Mouse (Mus musculus): ENCODE results near the gene Sgpl1. TPM values are rescaled to one million over a fixed set of nuclear protein-coding genes. Genes with fewer than 3 reads are reported as not detected.

The Sgpl1 gene
- polyA plus RNA-seq, 2 experiments: 60.6 to 81.0 TPM

GRCm38 (mm10) chr10:61114246-61114720, 33.2 kb downstream of the Sgpl1 start:
- H3K9ac ChIP-seq (ENCODE audit: low read depth, low read length, severe bottlenecking): no peak overlapping the region
- no peak overlapping the region for H3K4me3 ChIP-seq (replicated peaks; ENCODE audit: low read length)
- DNase-seq (ENCODE audit: low spot score) (no peak), ATAC-seq (ENCODE audit: low FRiP score, low read depth) (no peak)
- H3K27ac ChIP-seq (replicated peaks; ENCODE audit: low read depth, low read length): no peak overlapping the region
- H3K4me1 ChIP-seq (ENCODE audit: control insufficient read depth, insufficient read depth, low read length): no peaks in the 10 kb centered on the region
- H3K27me3 ChIP-seq (ENCODE audit: control insufficient read depth, insufficient read depth, low read length): no peaks in the 10 kb centered on the region
- H3K4me2 ChIP-seq (replicated peaks; ENCODE audit: low read depth, low read length, severe bottlenecking): no peak overlapping the region
- no peaks in the 10 kb centered on the region for H3K9me3 ChIP-seq (ENCODE audit: control insufficient read depth, low read length)
- H3K36me3 ChIP-seq (ENCODE audit: control insufficient read depth, insufficient read depth, low read length): peaks cover 66% of the 10 kb centered on the region
- TF ChIP-seq POLR2A (IDR thresholded peaks at IDR 0.05; ENCODE audit: borderline replicate concordance, extremely low read depth, insufficient read depth, insufficient read length): no peak
- 84% methylated on average over 2 of the region's 2 CpGs for WGBS

- H3K36me3 ChIP-seq (ENCODE audit: control insufficient read depth, insufficient read depth, low read length): peaks cover 92% of the 10 kb centered on the region
- H3K9ac ChIP-seq (ENCODE audit: low read depth, low read length, severe bottlenecking): no peak overlapping the region
- H3K4me2 ChIP-seq (replicated peaks; ENCODE audit: low read depth, low read length, severe bottlenecking): no peak overlapping the region
- DNase-seq (ENCODE audit: low spot score) (no peak), ATAC-seq (ENCODE audit: low FRiP score, low read depth) (no peak)
- WGBS: 87% methylated on average over 3 of the region's 3 CpGs
- H3K27me3 ChIP-seq (ENCODE audit: control insufficient read depth, insufficient read depth, low read length): no peaks in the 10 kb centered on the region
- H3K27ac ChIP-seq (replicated peaks; ENCODE audit: low read depth, low read length): no peak overlapping the region
- no peaks in the 10 kb centered on the region for H3K4me1 ChIP-seq (ENCODE audit: control insufficient read depth, insufficient read depth, low read length)
- no peak overlapping the region for H3K4me3 ChIP-seq (replicated peaks; ENCODE audit: low read length)
- no peak for TF ChIP-seq POLR2A (IDR thresholded peaks at IDR 0.05; ENCODE audit: borderline replicate concordance, extremely low read depth, insufficient read depth, insufficient read length)
- H3K9me3 ChIP-seq (ENCODE audit: control insufficient read depth, low read length): no peaks in the 10 kb centered on the region
Observed at GRCm38 (mm10) chr10:61103564-61104114, 43.9 kb downstream of the Sgpl1 start.

GRCm38 (mm10) chr10:61091866-61092265, 55.6 kb downstream of the Sgpl1 start:
- no peaks in the 10 kb centered on the region for H3K9me3 ChIP-seq (ENCODE audit: control insufficient read depth, low read length)
- H3K4me2 ChIP-seq (replicated peaks; ENCODE audit: low read depth, low read length, severe bottlenecking): no peak overlapping the region
- no peak overlapping the region for H3K9ac ChIP-seq (ENCODE audit: low read depth, low read length, severe bottlenecking)
- 65% methylated on average over 6 of the region's 6 CpGs for WGBS
- H3K36me3 ChIP-seq (ENCODE audit: control insufficient read depth, insufficient read depth, low read length): no peaks in the 10 kb centered on the region
- no peak overlapping the region for H3K27ac ChIP-seq (replicated peaks; ENCODE audit: low read depth, low read length)
- H3K4me3 ChIP-seq (replicated peaks; ENCODE audit: low read length): no peak overlapping the region
- no peak for DNase-seq (ENCODE audit: low spot score)
- H3K27me3 ChIP-seq (ENCODE audit: control insufficient read depth, insufficient read depth, low read length): no peaks in the 10 kb centered on the region
- no peak for TF ChIP-seq POLR2A (IDR thresholded peaks at IDR 0.05; ENCODE audit: borderline replicate concordance, extremely low read depth, insufficient read depth, insufficient read length)
- H3K4me1 ChIP-seq (ENCODE audit: control insufficient read depth, insufficient read depth, low read length): peaks cover 7% of the 10 kb centered on the region; the same call in 1 of the 2 replicates
- ATAC-seq (ENCODE audit: low FRiP score, low read depth): no peak

GRCm38 (mm10) chr10:61089170-61090142, 58.0 kb downstream of the Sgpl1 start, which contains the start of gene Pcbd1:
Pcbd1 (plus strand) TSS chr10:61089331.
- 18% methylated on average over 20 of the region's 33 CpGs for WGBS
- TF ChIP-seq POLR2A (IDR thresholded peaks at IDR 0.05; ENCODE audit: borderline replicate concordance, extremely low read depth, insufficient read depth, insufficient read length): no peak
- Histone ChIP-seq H3K27me3 (ENCODE audit: control insufficient read depth, insufficient read depth, low read length) (no peaks in the 10 kb centered on the region), H3K9me3 (ENCODE audit: control insufficient read depth, low read length) (no peaks in the 10 kb centered on the region), H3K27ac (replicated peaks; ENCODE audit: low read depth, low read length) (no peak within 1 kb of the TSS), H3K4me2 (replicated peaks; ENCODE audit: low read depth, low read length, severe bottlenecking) (peak within 1 kb of the TSS; percentile 71), H3K9ac (ENCODE audit: low read depth, low read length, severe bottlenecking) (peak within 1 kb of the TSS; percentile 66), H3K36me3 (ENCODE audit: control insufficient read depth, insufficient read depth, low read length) (no peaks in the 10 kb centered on the region), H3K4me1 (ENCODE audit: control insufficient read depth, insufficient read depth, low read length) (peaks cover 7% of the 10 kb centered on the region; the same call in 1 of the 2 replicates), H3K4me3 (replicated peaks; ENCODE audit: low read length) (peak within 1 kb of the TSS; percentile 35)
- ATAC-seq (ENCODE audit: low FRiP score, low read depth) (no peak), DNase-seq (ENCODE audit: low spot score) (peak; percentile 29)

GRCm38 (mm10) chr10:61088468-61088867, 59.0 kb downstream of the Sgpl1 start:
- DNase-seq (ENCODE audit: low spot score) (no peak), ATAC-seq (ENCODE audit: low FRiP score, low read depth) (no peak)
- WGBS: 72% methylated on average over 3 of the region's 3 CpGs
- H3K36me3 ChIP-seq (ENCODE audit: control insufficient read depth, insufficient read depth, low read length): no peaks in the 10 kb centered on the region
- peaks cover 7% of the 10 kb centered on the region; the same call in 1 of the 2 replicates for H3K4me1 ChIP-seq (ENCODE audit: control insufficient read depth, insufficient read depth, low read length)
- H3K9me3 ChIP-seq (ENCODE audit: control insufficient read depth, low read length): no peaks in the 10 kb centered on the region
- H3K27me3 ChIP-seq (ENCODE audit: control insufficient read depth, insufficient read depth, low read length): no peaks in the 10 kb centered on the region
- no peak overlapping the region for H3K4me2 ChIP-seq (replicated peaks; ENCODE audit: low read depth, low read length, severe bottlenecking)
- H3K27ac ChIP-seq (replicated peaks; ENCODE audit: low read depth, low read length): no peak overlapping the region
- no peak overlapping the region for H3K4me3 ChIP-seq (replicated peaks; ENCODE audit: low read length)
- H3K9ac ChIP-seq (ENCODE audit: low read depth, low read length, severe bottlenecking): no peak overlapping the region
- no peak for TF ChIP-seq POLR2A (IDR thresholded peaks at IDR 0.05; ENCODE audit: borderline replicate concordance, extremely low read depth, insufficient read depth, insufficient read length)

Data from limb, embryonic 14.5 days (tissue).